Mouse (Mus musculus) E14TG2a.4 (cell line): ENCODE results near the gene Eaf2.

Source experiments
- CTCF ChIP-seq: conservative IDR thresholded peaks from 2 replicates; pipeline ENCODE4 v1.5.1; 2014; ENCODE audit warnings: low read length
- NANOG ChIP-seq: IDR thresholded peaks from 2 replicates; pipeline ENCODE4 v1.6.1; 2014; ENCODE audit warnings: borderline replicate concordance, low read length, mixed read lengths
- POU5F1 ChIP-seq: IDR thresholded peaks from 2 replicates; pipeline ENCODE4 v1.6.1; 2014; ENCODE audit warnings: low read length, borderline replicate concordance

DNA sequence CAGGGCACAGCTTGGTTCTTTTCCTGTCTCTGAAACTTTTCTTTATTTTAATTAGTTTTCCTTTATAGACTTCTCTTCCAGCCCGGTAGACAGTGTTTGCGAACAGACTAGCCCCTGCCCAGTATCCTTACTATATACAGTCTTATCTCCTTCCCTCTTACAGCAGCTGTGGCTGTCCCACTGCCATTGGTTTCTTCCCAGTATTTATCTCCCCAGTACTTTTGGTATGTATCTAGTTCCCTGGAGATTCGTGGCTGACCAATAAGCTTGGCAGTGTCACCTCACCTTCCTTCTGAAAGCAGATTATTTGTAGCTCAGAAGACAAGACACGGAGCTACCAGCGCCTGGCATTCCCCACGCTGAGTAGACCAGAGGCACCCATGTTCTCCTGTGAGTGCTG, 21.9 kb upstream of the Eaf2 start:
- TF ChIP-seq CTCF (no peak), POU5F1 (no peak), NANOG (no peak)
